Mouse (Mus musculus) c-Kit-negative CD71-positive TER-119-positive erythroid progenitor cells, embryonic 14.5 days (primary cell): ENCODE results near the gene Pola2.

Experiments
- DNase-seq: peaks from one replicate; pipeline ENCODE4 v3.0.0-alpha.2; 2013; ENCODE audit warnings: low read depth, low spot score

The Pola2 gene

DNA sequence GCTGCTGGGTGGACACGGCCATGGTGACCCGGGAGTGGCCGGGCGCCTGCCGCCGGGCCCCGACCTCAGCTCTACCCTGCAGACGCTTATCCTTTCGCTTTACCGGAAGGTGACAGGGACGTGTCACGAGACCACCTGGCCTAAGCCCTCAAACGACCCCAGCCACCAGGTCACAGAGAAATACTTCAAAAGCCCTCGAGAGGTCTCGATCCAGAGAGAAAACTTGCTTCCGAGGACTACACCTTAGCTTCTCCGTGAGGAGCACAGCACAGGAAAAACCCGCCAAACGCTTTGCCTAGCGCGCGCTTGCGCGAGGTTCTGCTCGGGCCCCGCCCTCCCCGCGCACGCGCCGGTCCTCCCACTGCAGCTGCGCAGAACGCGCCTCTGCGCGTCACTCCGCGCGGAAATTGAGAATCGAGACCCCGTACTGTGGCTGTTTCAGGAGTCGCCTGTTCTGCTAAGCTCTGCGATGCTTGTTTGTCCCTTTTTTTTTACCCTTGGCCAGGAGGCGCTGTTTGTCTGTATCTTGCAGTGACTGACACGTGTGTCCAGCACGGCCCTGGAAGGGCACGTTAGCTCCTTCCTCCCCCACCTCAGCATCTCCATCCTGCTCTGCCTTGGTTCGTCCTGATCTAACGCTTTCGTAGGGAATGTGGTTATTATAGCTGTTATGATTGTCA lies at the start of gene Pola2:
Gene Pola2 (minus strand): TSS at position 320 of the 680 bp plus-strand sequence.
- peak; percentile 76 for DNase-seq

DNA sequence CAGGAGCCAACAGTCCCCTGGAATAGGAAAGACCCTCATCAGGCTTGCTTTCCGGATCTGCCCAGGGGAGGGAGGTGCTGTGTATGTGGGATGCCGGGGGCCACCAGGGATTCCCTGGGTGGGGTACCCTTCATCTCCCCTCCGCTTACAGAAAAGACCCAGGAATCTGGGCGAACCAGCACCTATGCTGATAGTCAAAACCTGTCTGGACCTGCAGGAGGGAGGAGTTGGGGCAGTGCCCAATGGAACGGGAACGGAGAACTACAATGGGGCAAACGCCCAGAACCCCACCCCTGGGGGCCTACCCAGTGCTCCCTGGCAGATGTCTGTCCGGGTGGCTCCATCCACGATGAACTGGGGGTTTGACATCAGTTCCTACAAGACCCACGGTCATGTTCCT lies 49.7 kb upstream of the Pola2 start:
- no peak for DNase-seq

DNA sequence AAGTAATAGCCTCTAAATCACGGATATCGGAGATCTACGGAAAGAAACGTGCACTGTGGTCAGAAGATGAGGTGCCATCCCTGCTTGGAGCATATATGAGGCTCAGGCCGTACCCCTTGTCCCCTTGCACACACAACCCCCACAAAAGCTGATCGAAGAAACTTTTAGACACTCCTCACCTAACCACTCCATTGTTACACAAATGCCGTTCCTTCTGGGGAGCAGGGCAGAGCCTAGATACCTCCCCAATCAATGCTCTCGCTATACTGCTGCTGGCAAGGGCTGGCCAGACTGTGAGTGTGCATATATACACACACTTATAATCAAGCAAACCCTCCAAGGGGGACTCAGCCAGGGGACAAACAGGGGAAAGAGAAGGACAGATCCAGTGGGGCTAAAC lies 45.1 kb upstream of the Pola2 start:
- no peak for DNase-seq

- DNase-seq, result no peak
Measured at GRCm38 (mm10) chr19:6007013-6007412, 43.0 kb upstream of the Pola2 start.

- DNase-seq, result no peak
Measured at GRCm38 (mm10) chr19:6005541-6005940, 41.5 kb upstream of the Pola2 start.

DNA sequence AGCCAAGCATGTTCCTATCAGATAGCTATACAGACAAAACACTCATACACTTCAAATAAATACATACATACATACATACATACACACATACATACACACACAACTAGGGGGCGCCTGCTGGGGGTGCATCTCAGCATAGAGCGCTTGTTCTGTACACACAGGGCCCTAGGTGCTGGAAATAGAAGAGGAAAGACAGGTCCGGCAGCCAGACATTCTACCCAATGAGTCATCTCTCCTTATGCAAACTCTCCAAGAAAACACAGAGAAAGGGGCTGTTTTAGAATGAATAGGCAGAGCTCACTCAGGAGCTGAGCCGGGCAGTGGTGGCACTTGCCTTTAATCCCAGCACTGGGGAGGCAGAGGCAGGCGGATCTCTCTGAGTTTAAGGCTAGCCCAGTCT lies 36.0 kb upstream of the Pola2 start:
- DNase-seq, result no peak

DNA sequence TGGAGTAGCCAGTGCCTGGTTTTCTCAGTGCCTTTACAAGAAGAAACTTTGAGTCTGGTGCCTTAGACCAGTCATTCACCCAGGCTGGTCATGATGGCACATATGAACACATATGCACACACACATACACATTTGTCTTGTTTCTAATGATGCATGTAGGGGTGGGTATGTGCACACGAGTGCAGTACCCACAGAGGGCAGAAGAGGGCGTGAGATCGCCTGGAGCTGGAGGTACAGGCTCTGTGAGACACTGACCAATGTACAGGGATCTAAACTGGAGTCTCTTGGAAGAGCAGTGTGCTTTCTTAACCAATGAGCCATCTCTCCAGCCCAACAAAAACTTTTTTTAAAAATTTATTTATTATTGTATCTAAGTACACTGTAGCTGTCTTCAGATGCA lies 34.2 kb upstream of the Pola2 start:
- DNase-seq, result no peak

- no peak for DNase-seq
Measured at GRCm38 (mm10) chr19:5994711-5995110, 30.7 kb upstream of the Pola2 start.

- no peak for DNase-seq
Measured at GRCm38 (mm10) chr19:5992012-5992411, 28.0 kb upstream of the Pola2 start.

GRCm38 (mm10) chr19:5991467-5991866 lies 27.5 kb upstream of the Pola2 start:
- no peak for DNase-seq

GRCm38 (mm10) chr19:5990921-5991320 lies 26.9 kb upstream of the Pola2 start:
- DNase-seq, result no peak

- no peak for DNase-seq
Measured at GRCm38 (mm10) chr19:5990033-5990432, 26.0 kb upstream of the Pola2 start.

DNA sequence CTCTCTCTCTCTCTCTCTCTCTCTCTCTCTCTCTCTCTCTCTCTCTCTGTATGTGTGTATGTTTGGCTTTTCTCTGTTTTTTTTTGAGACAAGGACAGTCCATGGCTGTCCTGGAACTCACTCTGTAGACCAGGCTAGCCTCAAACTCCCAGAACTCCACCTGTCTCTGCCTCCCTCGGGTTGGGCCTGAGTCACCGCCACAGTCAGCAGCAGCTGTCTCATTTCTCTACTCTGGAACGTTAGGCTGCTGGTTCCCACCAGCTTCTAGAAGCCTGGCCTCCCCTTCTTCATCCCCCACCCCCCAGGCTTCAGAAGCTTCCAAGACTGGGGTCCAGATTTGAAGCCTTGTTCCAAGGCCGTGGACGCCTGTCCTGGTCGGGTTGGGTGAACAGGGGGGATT lies 25.6 kb upstream of the Pola2 start:
- DNase-seq, result no peak

DNA sequence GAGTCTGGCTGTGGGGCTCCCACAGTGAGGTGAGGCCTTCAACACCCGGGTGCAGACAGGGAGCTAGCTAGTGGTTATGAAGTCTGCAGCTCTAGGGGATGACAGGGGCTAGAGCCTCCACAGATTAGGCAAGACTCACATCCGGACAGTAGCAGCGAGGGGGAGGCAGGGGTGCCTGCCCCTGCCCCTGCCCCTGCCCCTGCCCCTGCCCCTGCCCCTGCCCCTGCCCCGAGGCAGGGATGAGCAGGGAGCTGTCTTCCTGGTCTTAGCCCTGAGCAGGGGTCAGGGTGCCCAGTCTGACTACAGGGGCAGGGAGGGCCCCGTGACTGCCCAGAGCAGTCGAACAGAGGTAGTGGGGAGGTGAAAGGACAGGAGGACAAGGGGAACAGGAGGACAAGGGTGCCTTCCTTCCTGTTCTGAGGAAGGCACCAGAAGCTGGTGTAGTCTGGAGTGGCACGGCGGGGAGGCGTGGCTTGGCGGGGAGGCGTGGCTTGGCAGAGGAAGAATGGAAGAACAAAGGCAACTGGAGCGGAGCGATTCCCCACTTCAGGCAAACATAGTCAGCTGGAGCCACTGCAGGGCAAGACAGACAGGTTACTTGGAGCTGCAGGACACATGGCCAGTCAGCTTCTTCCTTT lies 24.9 kb upstream of the Pola2 start:
- no peak for DNase-seq

- DNase-seq, result no peak
Measured at GRCm38 (mm10) chr19:5988027-5988814, 24.2 kb upstream of the Pola2 start.

DNA sequence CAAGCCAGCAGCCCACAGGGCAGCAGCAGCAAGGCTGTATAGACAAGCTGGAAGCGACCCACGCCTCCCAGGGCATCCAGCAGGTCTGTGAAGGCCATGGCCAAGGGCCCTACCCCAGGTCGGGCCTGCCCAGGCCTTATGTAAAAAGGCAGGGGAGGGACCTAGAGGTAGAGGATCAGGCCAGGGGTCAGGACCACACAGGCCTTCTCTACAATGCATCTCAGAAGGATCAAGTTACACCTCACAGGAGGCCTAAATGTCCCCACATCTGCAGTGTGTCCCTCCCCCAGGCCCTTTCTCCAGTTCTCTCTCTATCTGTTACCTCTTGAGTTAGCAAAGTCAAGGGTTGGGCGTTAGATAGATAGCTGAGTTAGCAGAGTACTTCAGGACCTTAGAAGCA lies 22.0 kb upstream of the Pola2 start, which contains the start of gene Slc22a20:
Gene Slc22a20 (minus strand): TSS at position 101 of the 400 bp plus-strand sequence.
- no peak for DNase-seq

GRCm38 (mm10) chr19:5980477-5980876 lies 16.5 kb upstream of the Pola2 start:
- no peak for DNase-seq

GRCm38 (mm10) chr19:5977717-5978116 lies 13.7 kb upstream of the Pola2 start:
- DNase-seq, result no peak

DNA sequence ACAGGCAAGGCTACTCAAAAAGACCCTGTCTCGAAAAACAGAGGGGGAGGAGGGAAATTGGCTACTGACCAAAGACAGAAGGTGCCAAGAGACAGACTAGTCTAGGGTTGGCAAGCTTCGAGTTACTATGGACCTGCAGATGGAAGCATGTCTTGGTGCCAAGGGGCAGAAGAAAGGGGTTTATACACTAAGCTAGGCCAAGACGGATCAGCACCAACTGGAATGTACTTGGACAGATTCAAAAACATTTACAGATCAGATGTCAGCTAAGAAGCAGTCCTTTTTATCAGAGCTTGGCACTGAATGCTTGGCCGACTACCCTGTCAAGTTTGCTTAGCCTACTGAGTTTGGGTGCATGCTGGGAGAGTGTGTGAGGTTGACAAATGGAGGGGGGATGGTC lies 11.7 kb upstream of the Pola2 start:
- no peak for DNase-seq

- DNase-seq, result no peak
Measured at GRCm38 (mm10) chr19:5975112-5975511, 11.1 kb upstream of the Pola2 start.

- DNase-seq, result peak; percentile 60
Measured at GRCm38 (mm10) chr19:5967664-5968063, 3.7 kb upstream of the Pola2 start.

DNA sequence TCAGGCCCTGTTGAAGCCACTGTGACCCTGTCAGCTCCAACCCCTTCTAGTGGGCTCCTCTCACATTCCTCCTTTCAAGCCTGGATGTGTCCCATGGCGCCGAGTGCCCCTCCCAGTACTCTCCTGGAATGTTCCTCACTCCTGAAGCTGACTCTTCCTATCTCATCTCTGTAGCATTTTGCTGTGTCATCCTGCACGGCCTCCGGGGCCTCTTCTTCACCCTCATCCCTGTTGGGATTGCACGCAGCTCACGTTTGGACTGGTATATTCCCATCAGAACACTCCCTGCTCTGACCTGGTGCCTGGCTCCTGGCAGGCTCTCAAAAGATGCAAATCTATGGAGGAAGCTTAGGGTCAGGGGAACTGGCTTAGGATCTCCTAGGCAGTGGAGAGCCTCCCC lies 2.8 kb upstream of the Pola2 start:
- DNase-seq, result peak; percentile 82

DNA sequence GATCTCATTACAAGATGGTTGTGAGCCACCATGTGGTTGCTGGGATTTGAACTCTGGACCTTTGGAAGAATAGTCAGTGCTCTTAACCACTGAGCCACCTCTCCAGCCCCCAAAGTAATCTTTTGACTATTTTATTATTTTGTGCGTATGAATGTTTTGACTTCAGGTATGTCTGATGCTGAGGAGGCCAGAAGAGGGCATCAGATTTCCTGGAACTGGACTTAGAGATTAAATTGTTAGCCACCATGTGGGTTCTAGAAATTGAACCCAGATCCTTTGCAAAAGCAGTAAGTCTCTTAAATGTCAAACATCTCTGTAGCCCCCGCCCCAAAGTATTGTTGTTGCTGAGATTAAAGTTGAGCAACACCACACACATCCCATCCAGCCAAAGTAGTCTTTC lies 1.9 kb upstream of the Pola2 start:
- no peak for DNase-seq
